Mouse (Mus musculus): ENCODE results near the gene Rbl2. TPM values are rescaled to one million over a fixed set of nuclear protein-coding genes. Genes with fewer than 3 reads are reported as not detected.

Gene Rbl2
- polyA plus RNA-seq, 1 experiment from 2014 or later = 19.6 TPM

DNA sequence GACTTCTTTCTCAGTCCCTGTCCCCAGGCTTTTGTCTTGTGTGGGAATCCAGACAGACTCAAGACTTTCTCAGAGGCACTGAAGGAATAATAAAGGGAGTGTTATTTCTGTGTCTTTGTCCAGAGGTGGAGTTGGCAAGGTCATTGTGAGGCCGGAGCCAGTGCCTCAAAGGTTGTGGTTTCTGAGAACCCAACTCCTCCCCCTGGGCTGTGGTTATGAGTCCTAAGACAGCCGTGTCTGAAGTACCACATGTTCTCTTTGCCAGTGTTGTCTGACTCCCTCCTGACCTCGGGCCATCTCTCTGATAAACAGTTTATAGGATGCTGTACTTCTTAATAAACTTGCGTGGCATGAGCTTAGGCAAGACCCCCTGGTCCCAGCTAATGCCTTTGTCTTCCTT lies 4.7 kb upstream of the Rbl2 start:
- ATAC-seq (ENCODE audit: insufficient number of reproducible peaks, low FRiP score, low TSS enrichment, low read depth) = no peak
- WGBS = 68% methylated on average over 4 of the region's 4 CpGs
- no peak overlapping the region for H3K4me3 ChIP-seq

DNA sequence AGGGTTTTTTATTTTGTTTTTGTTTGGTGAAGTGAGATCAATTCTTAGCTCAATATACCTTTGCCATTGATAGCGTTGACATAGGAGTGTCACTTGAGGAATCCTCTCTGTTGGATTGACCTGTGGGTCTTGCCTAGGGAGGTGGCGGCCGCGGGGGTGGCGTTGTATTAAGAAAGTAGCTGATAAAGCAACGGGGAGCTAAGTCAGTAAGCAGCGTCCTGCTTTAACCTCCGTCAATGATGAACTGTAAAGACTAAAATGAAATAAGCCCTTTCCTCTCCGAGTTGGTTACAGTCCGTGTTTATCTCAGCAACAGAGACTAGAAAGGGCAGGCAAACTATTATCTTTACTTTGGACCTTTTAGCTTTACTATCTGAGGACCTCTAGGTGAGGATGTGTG lies 450 bp upstream of the Rbl2 start:
- Histone ChIP-seq H3K9ac (no peak overlapping the region), H3K4me2 (peak overlapping the region; percentile 62), H3K27me3 (no peaks in the 10 kb centered on the region), H3K27ac (peak overlapping the region; percentile 81; the same call in 1 of the 2 replicates), H3K36me3 (peaks cover 9% of the 10 kb centered on the region), H3K9me3 (no peaks in the 10 kb centered on the region), H3K4me3 (peak overlapping the region; percentile 67), H3K4me1 (peaks cover 11% of the 10 kb centered on the region)
- WGBS = 10% methylated on average over 10 of the region's 10 CpGs
- ATAC-seq (ENCODE audit: insufficient number of reproducible peaks, low FRiP score, low TSS enrichment, low read depth) = 0 out of 2 replicates have a peak, but pooled peaks have one; percentile 11

More for the DNA sequence above, 4.7 kb upstream of the Rbl2 start:
- no peak overlapping the region for H3K4me2 ChIP-seq
- H3K4me1 ChIP-seq = peaks cover 6% of the 10 kb centered on the region; the same call in 1 of the 2 replicates
- no peaks in the 10 kb centered on the region for H3K36me3 ChIP-seq
- no peaks in the 10 kb centered on the region for H3K9me3 ChIP-seq
- no peak overlapping the region for H3K27ac ChIP-seq
- no peaks in the 10 kb centered on the region for H3K27me3 ChIP-seq
- no peak overlapping the region for H3K9ac ChIP-seq

DNA sequence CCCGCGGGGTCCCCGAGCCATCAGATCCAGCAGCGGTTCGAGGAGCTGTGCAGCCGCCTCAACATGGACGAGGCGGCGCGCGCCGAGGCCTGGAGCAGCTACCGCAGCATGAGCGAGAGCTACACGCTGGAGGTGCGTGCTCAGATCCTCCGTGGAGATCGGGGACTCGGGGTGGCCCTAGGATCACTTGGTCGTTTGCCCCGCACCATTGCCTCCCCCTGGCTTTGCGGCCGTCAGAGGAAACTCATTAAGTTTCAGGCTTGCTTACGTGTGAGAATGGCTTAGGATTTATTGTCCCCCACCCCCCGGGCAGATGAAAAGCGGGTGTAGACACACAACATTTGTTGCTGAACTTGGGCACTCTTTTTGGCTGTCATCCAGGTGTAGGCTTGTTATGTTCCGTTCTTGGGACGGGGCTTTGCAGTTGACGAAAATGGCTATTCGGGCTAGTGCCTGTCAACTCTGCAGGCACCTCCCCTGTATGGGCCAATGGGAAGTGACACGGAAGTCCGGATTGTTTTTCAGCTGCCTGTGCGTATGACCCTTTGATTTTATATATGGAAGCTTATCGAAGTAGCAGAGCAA lies 510 bp downstream of the Rbl2 start:
- peak overlapping the region; percentile 62 for H3K4me2 ChIP-seq
- ATAC-seq (ENCODE audit: insufficient number of reproducible peaks, low FRiP score, low TSS enrichment, low read depth) = peak; percentile 71
- WGBS = under 1% methylated on average over 33 of the region's 34 CpGs

DNA sequence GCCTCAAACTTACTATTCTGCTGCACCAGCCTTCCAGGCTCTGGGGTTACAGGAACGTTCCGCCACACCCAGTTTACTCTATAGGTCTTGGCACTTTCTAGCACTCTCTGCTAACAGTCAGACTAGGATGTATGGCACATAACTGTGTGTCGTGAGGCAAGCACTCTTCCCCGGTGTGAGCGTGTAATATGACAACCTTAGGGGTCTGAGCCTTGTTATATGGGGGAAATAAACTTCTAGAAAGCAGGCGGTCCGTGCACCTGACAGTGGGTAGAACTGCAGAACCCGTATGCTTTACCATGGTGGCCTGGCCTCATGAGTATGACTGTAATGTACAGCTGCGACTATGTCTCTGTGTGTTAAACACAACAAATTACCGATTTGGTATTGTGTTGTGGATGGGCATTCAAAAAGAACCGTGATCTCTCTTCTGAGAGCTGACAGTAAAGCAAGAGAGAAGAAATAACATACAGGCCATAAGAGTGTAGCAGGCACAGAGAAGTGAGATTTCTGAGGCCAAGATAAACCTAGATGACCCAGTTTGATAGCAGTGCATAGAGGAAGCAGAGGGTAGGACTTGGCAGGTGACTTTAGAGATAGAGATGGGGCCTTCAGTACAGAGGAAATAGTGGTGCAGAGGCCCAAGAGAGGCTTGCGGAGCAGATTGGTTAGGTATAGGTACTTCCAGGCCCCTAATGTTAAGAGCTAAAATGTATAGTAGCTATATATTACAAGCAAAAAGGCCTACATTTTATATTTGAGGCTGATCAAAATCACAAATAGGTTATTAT lies 7.4 kb downstream of the Rbl2 start:
- no peak for ATAC-seq (ENCODE audit: insufficient number of reproducible peaks, low FRiP score, low TSS enrichment, low read depth)
- Histone ChIP-seq H3K27me3 (no peaks in the 10 kb centered on the region), H3K4me1 (no peaks in the 10 kb centered on the region), H3K9me3 (no peaks in the 10 kb centered on the region), H3K9ac (no peak overlapping the region), H3K36me3 (peaks cover 44% of the 10 kb centered on the region), H3K4me2 (no peak overlapping the region), H3K4me3 (no peak overlapping the region), H3K27ac (no peak overlapping the region)
- WGBS = 90% methylated on average over 12 of the region's 12 CpGs

More for the DNA sequence above, 510 bp downstream of the Rbl2 start:
- H3K9ac ChIP-seq = peak overlapping the region; percentile 76
- H3K9me3 ChIP-seq = no peaks in the 10 kb centered on the region
- H3K4me3 ChIP-seq = peak overlapping the region; percentile 67
- peaks cover 9% of the 10 kb centered on the region for H3K36me3 ChIP-seq
- H3K27me3 ChIP-seq = no peaks in the 10 kb centered on the region
- H3K27ac ChIP-seq = peak overlapping the region; percentile 81
- H3K4me1 ChIP-seq = peaks cover 11% of the 10 kb centered on the region

DNA sequence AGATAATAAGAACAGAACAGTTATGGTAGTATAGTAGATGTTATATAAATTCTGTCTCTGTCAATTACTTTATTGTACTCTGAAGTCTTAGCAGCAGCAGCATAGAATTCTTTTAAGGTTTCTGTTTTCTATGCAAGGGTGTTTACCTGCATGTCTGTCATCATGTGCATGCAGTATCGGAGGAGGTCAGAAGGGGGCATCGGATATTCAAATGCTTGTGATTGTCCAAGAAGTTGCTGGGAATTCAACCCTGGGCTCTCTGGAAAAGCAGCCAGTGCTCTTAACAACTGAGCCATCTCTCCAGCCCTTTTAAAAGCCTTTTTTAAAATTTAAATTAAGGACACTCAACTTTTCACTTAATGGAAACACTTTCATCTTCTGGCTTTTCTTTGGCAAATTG lies 9.8 kb downstream of the Rbl2 start:
- Histone ChIP-seq H3K4me1 (no peaks in the 10 kb centered on the region), H3K9ac (no peak overlapping the region), H3K4me2 (no peak overlapping the region), H3K27ac (no peak overlapping the region), H3K4me3 (no peak overlapping the region), H3K9me3 (no peaks in the 10 kb centered on the region), H3K27me3 (no peaks in the 10 kb centered on the region), H3K36me3 (peaks cover 47% of the 10 kb centered on the region)
- 99% methylated on average over 2 of the region's 2 CpGs for WGBS
- ATAC-seq (ENCODE audit: insufficient number of reproducible peaks, low FRiP score, low TSS enrichment, low read depth) = no peak

DNA sequence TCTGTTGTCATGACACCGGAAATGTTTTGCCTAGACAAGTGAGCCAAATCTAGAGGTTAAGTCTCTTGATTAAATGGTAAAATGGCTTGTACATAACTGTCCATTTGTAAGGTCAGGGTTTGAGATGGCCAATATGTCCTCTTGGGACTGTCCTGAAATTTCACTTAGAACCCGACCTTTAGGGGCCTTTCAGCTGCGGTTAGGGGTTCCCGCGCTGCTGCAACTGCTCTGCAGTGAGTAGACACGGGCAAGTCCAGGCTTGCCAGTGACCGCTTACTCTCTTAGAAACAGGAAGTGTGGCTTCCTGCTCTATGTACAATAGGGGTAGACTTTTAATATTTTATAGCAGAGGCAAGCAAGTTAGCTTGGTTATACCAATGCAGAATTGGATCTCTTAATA lies 12.1 kb downstream of the Rbl2 start:
- Histone ChIP-seq H3K4me3 (no peak overlapping the region), H3K36me3 (peaks cover 60% of the 10 kb centered on the region), H3K9ac (no peak overlapping the region), H3K4me1 (no peaks in the 10 kb centered on the region), H3K4me2 (no peak overlapping the region), H3K27me3 (no peaks in the 10 kb centered on the region), H3K27ac (no peak overlapping the region), H3K9me3 (no peaks in the 10 kb centered on the region)
- no peak for ATAC-seq (ENCODE audit: insufficient number of reproducible peaks, low FRiP score, low TSS enrichment, low read depth)
- 78% methylated on average over 7 of the region's 7 CpGs for WGBS

DNA sequence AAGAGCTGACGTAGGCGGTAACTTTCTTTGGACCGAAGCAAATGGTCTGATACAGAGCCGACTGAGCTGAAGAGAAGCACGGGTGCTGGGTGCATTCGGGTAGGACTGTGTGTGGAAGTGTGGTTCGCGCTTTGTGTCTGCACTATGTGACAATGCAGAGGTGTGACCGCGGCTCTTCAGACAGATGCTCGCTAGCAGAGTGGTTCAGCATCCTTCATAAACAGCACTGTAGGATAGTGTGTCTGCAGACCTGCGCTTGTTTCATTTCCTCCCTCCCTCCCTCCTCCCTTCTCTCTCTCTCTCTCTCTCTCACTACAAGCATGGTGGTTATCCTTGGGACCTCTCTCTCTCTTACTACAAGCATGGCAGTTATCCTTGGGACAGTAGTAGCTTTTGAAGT lies 12.6 kb downstream of the Rbl2 start:
- no peak overlapping the region for H3K4me2 ChIP-seq
- 89% methylated on average over 12 of the region's 12 CpGs for WGBS
- H3K36me3 ChIP-seq = peaks cover 55% of the 10 kb centered on the region

DNA sequence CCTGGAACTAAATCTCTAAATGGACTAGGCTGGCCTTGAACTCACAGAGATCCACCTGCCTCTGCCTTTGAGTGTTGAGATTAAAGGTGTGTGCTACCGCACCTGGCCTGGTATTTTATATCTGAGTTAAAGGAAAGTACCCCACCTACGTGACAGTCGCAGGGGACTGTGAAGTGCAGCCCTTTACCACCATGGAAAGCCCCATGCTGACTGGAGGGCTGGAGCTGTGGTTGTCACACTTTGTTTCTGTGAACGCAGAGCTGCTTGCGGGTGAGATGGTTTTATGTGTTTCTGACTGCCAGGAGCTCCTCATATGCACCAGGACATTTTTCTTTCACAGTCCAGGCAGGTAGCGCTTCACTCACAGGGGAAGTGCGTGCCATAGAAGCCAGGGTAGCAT lies 18.6 kb downstream of the Rbl2 start:
- no peaks in the 10 kb centered on the region for H3K9me3 ChIP-seq
- no peak overlapping the region for H3K4me3 ChIP-seq
- no peak overlapping the region for H3K27ac ChIP-seq
- WGBS = 87% methylated on average over 7 of the region's 7 CpGs
- H3K9ac ChIP-seq = no peak overlapping the region
- peaks cover 54% of the 10 kb centered on the region for H3K36me3 ChIP-seq
- H3K27me3 ChIP-seq = no peaks in the 10 kb centered on the region
- no peak overlapping the region for H3K4me2 ChIP-seq
- ATAC-seq (ENCODE audit: insufficient number of reproducible peaks, low FRiP score, low TSS enrichment, low read depth) = no peak
- H3K4me1 ChIP-seq = no peaks in the 10 kb centered on the region

More for the DNA sequence above, 12.6 kb downstream of the Rbl2 start:
- no peaks in the 10 kb centered on the region for H3K27me3 ChIP-seq
- H3K9ac ChIP-seq = no peak overlapping the region
- H3K9me3 ChIP-seq = no peaks in the 10 kb centered on the region
- H3K27ac ChIP-seq = no peak overlapping the region
- no peak overlapping the region for H3K4me3 ChIP-seq
- no peak for ATAC-seq (ENCODE audit: insufficient number of reproducible peaks, low FRiP score, low TSS enrichment, low read depth)
- H3K4me1 ChIP-seq = no peaks in the 10 kb centered on the region

DNA sequence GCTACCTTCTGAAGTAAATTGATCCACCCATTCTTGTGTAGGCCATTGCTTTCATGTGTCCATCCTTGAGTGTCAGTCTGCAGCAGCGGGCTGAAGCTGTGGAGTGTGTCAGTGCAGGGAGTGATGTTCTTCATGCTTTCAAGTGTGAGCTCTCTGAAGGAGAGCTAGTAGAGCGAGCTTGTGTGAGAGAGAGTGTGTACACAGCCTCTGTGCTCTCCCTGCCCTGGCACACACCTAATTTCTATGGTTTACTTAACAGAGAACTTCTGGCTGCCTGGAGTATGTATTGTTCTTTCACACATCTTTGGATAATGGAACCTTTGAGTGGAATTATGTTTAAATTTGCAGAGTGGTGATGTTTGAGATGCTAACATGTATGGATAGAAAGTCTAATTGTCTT lies 19.7 kb downstream of the Rbl2 start:
- no peak overlapping the region for H3K4me2 ChIP-seq
- H3K27ac ChIP-seq = no peak overlapping the region
- H3K27me3 ChIP-seq = no peaks in the 10 kb centered on the region
- H3K4me3 ChIP-seq = no peak overlapping the region
- ATAC-seq (ENCODE audit: insufficient number of reproducible peaks, low FRiP score, low TSS enrichment, low read depth) = no peak
- H3K4me1 ChIP-seq = no peaks in the 10 kb centered on the region
- 88% methylated on average over 2 of the region's 2 CpGs for WGBS
- no peak overlapping the region for H3K9ac ChIP-seq
- H3K36me3 ChIP-seq = peaks cover 50% of the 10 kb centered on the region
- no peaks in the 10 kb centered on the region for H3K9me3 ChIP-seq

DNA sequence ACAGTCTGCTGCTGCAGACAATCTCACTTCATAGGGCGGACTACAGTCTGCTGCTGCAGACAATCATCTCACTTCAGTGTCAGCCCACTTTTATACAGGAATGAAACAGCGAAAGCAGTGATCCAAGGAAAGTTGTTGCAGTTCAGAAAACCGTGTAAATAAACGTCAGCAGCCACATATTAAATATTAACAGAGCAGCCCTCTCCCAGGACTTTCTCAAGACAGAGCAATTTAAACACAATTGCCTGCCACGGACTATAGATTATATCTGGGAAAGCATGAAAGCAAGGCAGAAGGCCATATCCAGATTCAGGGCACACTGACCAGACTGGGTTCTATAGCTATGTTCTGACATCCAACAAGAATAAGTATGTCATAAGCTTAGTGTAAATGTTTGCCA lies 24.3 kb downstream of the Rbl2 start:
- H3K36me3 ChIP-seq = peaks cover 49% of the 10 kb centered on the region
- H3K9me3 ChIP-seq = no peaks in the 10 kb centered on the region
- no peaks in the 10 kb centered on the region for H3K27me3 ChIP-seq
- 88% methylated on average over 5 of the region's 5 CpGs for WGBS
- no peak overlapping the region for H3K27ac ChIP-seq
- H3K4me1 ChIP-seq = no peaks in the 10 kb centered on the region
- ATAC-seq (ENCODE audit: insufficient number of reproducible peaks, low FRiP score, low TSS enrichment, low read depth) = no peak
- H3K9ac ChIP-seq = no peak overlapping the region
- H3K4me3 ChIP-seq = no peak overlapping the region
- H3K4me2 ChIP-seq = no peak overlapping the region

DNA sequence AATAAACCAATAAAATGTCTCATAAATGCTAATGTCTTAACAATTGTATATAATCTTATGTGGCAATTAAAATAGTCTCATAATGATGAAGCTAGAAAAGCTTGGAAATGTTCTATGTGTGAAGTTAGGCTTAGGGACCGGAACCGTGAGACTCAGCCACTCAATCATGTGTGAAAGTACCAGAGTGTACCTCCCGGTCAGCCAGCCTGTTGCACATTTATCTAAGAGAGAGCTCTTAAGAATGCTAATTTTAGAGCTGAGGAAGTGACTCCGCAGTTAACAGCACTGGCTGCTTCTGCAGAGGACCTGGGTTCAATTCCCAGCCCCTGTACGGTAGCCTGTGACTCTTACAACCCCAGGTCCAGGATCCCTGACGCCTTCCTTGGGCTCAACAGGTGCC lies 28.2 kb downstream of the Rbl2 start:
- Histone ChIP-seq H3K4me2 (no peak overlapping the region), H3K4me3 (no peak overlapping the region), H3K27ac (no peak overlapping the region), H3K4me1 (no peaks in the 10 kb centered on the region), H3K36me3 (peaks cover 43% of the 10 kb centered on the region), H3K9ac (no peak overlapping the region), H3K9me3 (no peaks in the 10 kb centered on the region), H3K27me3 (no peaks in the 10 kb centered on the region)
- 92% methylated on average over 6 of the region's 6 CpGs for WGBS
- ATAC-seq (ENCODE audit: insufficient number of reproducible peaks, low FRiP score, low TSS enrichment, low read depth) = no peak

DNA sequence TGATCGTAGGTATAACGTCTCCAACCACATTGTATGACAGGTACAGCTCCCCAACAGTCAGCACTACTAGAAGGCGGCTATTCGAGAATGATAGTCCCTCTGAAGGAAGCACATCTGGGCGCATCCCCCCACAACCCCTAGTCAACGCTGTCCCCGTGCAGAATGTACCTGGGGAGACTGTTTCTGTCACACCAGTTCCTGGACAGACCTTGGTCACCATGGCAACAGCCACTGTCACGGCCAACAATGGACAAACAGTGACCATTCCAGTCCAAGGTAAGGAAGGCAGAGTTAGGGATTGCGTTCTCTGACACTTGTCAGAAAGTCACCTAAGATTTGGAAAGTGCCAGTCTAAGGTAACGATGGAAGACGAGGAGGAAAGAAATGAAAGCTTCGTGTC lies 36.4 kb downstream of the Rbl2 start:
- Histone ChIP-seq H3K4me3 (no peak overlapping the region), H3K4me1 (no peaks in the 10 kb centered on the region), H3K27ac (no peak overlapping the region), H3K36me3 (peaks cover 38% of the 10 kb centered on the region), H3K4me2 (no peak overlapping the region), H3K27me3 (no peaks in the 10 kb centered on the region), H3K9ac (no peak overlapping the region), H3K9me3 (no peaks in the 10 kb centered on the region)
- 91% methylated on average over 12 of the region's 12 CpGs for WGBS
- ATAC-seq (ENCODE audit: insufficient number of reproducible peaks, low FRiP score, low TSS enrichment, low read depth) = no peak

Measured in limb, embryonic 15.5 days (tissue).